Mouse (Mus musculus) liver, postnatal 0 days (tissue): ENCODE data around the gene Ccdc159.

ENCODE experiments used
- CTCF ChIP-seq: sonication (generic); IDR thresholded peaks from 2 replicates; pipeline ENCODE4 v1.5.1; 2016; ENCODE audit warnings: antibody characterized with exemption, low read depth
- EP300 ChIP-seq: IDR thresholded peaks from 2 replicates; pipeline ENCODE4 v1.6.1; 2016; ENCODE audit warnings: antibody characterized with exemption, low read depth, mild to moderate bottlenecking

- no peak for TF ChIP-seq CTCF
- no peak for TF ChIP-seq EP300
Observed at GRCm38 (mm10) chr9:21916851-21917492, 10.3 kb upstream of the Ccdc159 start.
